Mouse (Mus musculus): ENCODE results near the gene Mtmr14. TPM values are rescaled to one million over a fixed set of nuclear protein-coding genes. Genes with fewer than 3 reads are reported as not detected.
A peak's percentile ranks its signal among the peaks of the same experiment; 100 is the strongest.

Mtmr14 gene
- polyA plus RNA-seq, 1 experiment from 2014 or later = 44.2 TPM

- H3K36me3 ChIP-seq (ENCODE audit: control insufficient read depth, insufficient read depth, low read length) = peaks cover 3% of the 10 kb centered on the region; the same call in 1 of the 2 replicates
- H3K9ac ChIP-seq (ENCODE audit: low read length) = peak overlapping the region; percentile 93
- 1% methylated on average over 48 of the region's 50 CpGs for WGBS
- ATAC-seq (ENCODE audit: low FRiP score) = peak; percentile 98
- H3K4me2 ChIP-seq = peak overlapping the region; percentile 98
- peaks cover 15% of the 10 kb centered on the region for H3K4me1 ChIP-seq (ENCODE audit: control insufficient read depth, insufficient read depth, low read length)
- H3K27ac ChIP-seq (ENCODE audit: low read depth, low read length) = peak overlapping the region; percentile 96
- H3K4me3 ChIP-seq (ENCODE audit: low read depth, low read length) = peak overlapping the region; percentile 97
- H3K27me3 ChIP-seq (ENCODE audit: control insufficient read depth, insufficient read depth, low read length) = no peaks in the 10 kb centered on the region
- H3K9me3 ChIP-seq (ENCODE audit: control insufficient read depth, low read length) = no peaks in the 10 kb centered on the region
- peak; percentile 99 for DNase-seq (ENCODE audit: low spot score, missing footprints)
Observed at GRCm38 (mm10) chr6:113306322-113306985, 68.8 kb downstream of the Mtmr14 start.

DNA sequence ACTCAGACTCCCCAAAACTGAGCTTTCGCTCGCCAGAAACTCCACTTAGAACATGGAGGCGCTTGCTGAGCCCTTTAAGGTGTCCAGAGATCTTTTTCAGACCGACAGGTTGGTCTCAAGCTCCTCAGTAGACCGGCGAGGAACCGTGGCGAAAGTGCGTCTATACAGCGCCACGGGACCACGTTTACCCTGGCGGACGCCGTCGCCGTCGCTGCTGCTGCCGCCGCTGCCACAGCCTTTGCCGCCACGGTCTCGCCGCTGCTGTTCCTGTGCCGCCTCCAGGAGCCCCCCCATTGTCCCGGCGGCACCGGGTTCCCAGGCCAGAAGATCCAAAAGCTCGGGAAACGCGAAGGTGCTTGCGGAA lies 69.3 kb downstream of the Mtmr14 start, which contains the start of gene Brpf1:
Gene Brpf1 (plus strand): TSS at position 152 of the 364 bp plus-strand sequence.
- WGBS = under 1% methylated on average over 32 of the region's 32 CpGs
- DNase-seq (ENCODE audit: low spot score, missing footprints) = no peak

DNA sequence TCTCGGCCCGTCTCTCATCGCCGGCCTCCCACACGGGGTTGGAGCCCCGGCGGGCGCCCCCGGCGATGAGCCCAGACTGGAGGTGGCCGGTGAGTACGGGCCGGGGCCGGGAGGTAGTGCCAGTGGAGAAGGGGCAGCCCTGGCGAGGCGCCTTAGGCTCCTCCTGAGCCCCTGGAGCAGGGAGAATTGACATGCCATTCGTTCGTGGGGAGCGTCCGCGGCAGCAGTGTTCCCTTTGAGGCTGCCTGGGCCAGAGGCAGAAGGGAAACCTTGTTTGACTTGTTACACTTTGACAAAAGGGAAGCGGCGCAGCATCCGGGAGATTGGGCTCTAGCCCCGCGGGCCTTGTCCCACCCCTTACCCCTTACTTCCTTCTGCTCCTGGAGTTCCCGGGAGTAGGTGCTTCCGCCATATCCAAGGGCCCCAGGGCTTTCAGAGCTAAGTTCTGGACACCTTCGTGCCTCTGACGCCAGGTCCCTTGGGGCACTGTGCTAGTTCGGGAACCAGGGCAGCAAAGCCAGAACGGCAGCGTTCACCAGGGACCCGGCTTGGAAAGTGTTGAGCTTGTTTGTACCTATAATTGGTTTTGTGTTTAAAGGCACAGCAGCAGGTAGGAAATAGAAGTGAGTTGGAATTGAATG lies 70.0 kb downstream of the Mtmr14 start:
- Histone ChIP-seq H3K9me3 (ENCODE audit: control insufficient read depth, low read length) (no peaks in the 10 kb centered on the region), H3K27ac (ENCODE audit: low read depth, low read length) (peak overlapping the region; percentile 96), H3K36me3 (ENCODE audit: control insufficient read depth, insufficient read depth, low read length) (peaks cover 3% of the 10 kb centered on the region; the same call in 1 of the 2 replicates), H3K9ac (ENCODE audit: low read length) (peak overlapping the region; percentile 93), H3K27me3 (ENCODE audit: control insufficient read depth, insufficient read depth, low read length) (no peaks in the 10 kb centered on the region), H3K4me3 (ENCODE audit: low read depth, low read length) (peak overlapping the region; percentile 97), H3K4me1 (ENCODE audit: control insufficient read depth, insufficient read depth, low read length) (peaks cover 15% of the 10 kb centered on the region), H3K4me2 (peak overlapping the region; percentile 98)
- ATAC-seq (ENCODE audit: low FRiP score) = peak; percentile 0; the same call in 1 of the 2 replicates
- under 1% methylated on average over 34 of the region's 34 CpGs for WGBS
- DNase-seq (ENCODE audit: low spot score, missing footprints) = peak; percentile 94

More for the DNA sequence above, 69.3 kb downstream of the Mtmr14 start, which contains the start of gene Brpf1:
- peaks cover 15% of the 10 kb centered on the region for H3K4me1 ChIP-seq (ENCODE audit: control insufficient read depth, insufficient read depth, low read length)
- H3K9me3 ChIP-seq (ENCODE audit: control insufficient read depth, low read length) = no peaks in the 10 kb centered on the region
- ATAC-seq (ENCODE audit: low FRiP score) = peak; percentile 61
- H3K36me3 ChIP-seq (ENCODE audit: control insufficient read depth, insufficient read depth, low read length) = peaks cover 3% of the 10 kb centered on the region; the same call in 1 of the 2 replicates
- H3K4me3 ChIP-seq (ENCODE audit: low read depth, low read length) = peak within 1 kb of the TSS; percentile 97
- no peaks in the 10 kb centered on the region for H3K27me3 ChIP-seq (ENCODE audit: control insufficient read depth, insufficient read depth, low read length)
- H3K27ac ChIP-seq (ENCODE audit: low read depth, low read length) = peak within 1 kb of the TSS; percentile 96
- H3K9ac ChIP-seq (ENCODE audit: low read length) = peak within 1 kb of the TSS; percentile 93
- H3K4me2 ChIP-seq = peak within 1 kb of the TSS; percentile 98

DNA sequence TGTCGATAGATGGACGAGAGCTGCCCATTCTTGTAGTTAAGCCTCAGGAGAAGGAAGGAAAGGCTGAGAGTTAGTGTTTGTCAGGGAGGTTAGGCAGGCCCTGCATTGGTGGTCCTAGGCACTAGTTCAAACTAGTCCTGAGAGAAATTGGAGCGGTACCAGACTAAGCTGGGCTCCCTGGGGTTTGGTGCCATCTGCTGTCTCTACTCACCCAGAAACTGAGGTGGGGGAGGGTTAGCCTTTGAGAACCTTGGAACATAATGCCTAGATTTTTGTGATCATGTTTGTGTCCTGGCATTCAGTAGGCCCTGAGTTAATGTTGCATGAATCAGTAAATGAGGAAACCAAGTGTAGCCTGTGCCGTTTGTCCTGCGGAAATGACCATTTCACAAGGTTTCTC lies 70.5 kb downstream of the Mtmr14 start:
- Histone ChIP-seq H3K9ac (ENCODE audit: low read length) (peak overlapping the region; percentile 93), H3K4me1 (ENCODE audit: control insufficient read depth, insufficient read depth, low read length) (peaks cover 15% of the 10 kb centered on the region), H3K9me3 (ENCODE audit: control insufficient read depth, low read length) (no peaks in the 10 kb centered on the region), H3K4me2 (peak overlapping the region; percentile 98), H3K27me3 (ENCODE audit: control insufficient read depth, insufficient read depth, low read length) (no peaks in the 10 kb centered on the region), H3K36me3 (ENCODE audit: control insufficient read depth, insufficient read depth, low read length) (peaks cover 3% of the 10 kb centered on the region; the same call in 1 of the 2 replicates), H3K27ac (ENCODE audit: low read depth, low read length) (no peak overlapping the region), H3K4me3 (ENCODE audit: low read depth, low read length) (peak overlapping the region; percentile 97)
- DNase-seq (ENCODE audit: low spot score, missing footprints) (no peak), ATAC-seq (ENCODE audit: low FRiP score) (no peak)
- WGBS = 40% methylated on average over 5 of the region's 5 CpGs

GRCm38 (mm10) chr6:113315972-113316371 lies 78.3 kb downstream of the Mtmr14 start:
- H3K4me1 ChIP-seq (ENCODE audit: control insufficient read depth, insufficient read depth, low read length) = no peaks in the 10 kb centered on the region
- no peak overlapping the region for H3K4me3 ChIP-seq (ENCODE audit: low read depth, low read length)
- no peak overlapping the region for H3K27ac ChIP-seq (ENCODE audit: low read depth, low read length)
- H3K9ac ChIP-seq (ENCODE audit: low read length) = no peak overlapping the region
- H3K9me3 ChIP-seq (ENCODE audit: control insufficient read depth, low read length) = no peaks in the 10 kb centered on the region
- no peak overlapping the region for H3K4me2 ChIP-seq
- peaks cover 58% of the 10 kb centered on the region for H3K36me3 ChIP-seq (ENCODE audit: control insufficient read depth, insufficient read depth, low read length)
- H3K27me3 ChIP-seq (ENCODE audit: control insufficient read depth, insufficient read depth, low read length) = no peaks in the 10 kb centered on the region
- DNase-seq (ENCODE audit: low spot score, missing footprints) (no peak), ATAC-seq (ENCODE audit: low FRiP score) (no peak)
- 95% methylated on average over 3 of the region's 3 CpGs for WGBS

- DNase-seq (ENCODE audit: low spot score, missing footprints) (peak; percentile 100), ATAC-seq (ENCODE audit: low FRiP score) (peak; percentile 99)
- no peaks in the 10 kb centered on the region for H3K9me3 ChIP-seq (ENCODE audit: control insufficient read depth, low read length)
- H3K27ac ChIP-seq (ENCODE audit: low read depth, low read length) = peak within 1 kb of the TSS; percentile 87
- H3K27me3 ChIP-seq (ENCODE audit: control insufficient read depth, insufficient read depth, low read length) = no peaks in the 10 kb centered on the region
- H3K4me2 ChIP-seq = peak within 1 kb of the TSS; percentile 88
- under 1% methylated on average over 52 of the region's 52 CpGs for whole genome bisulfite sequencing
- H3K4me3 ChIP-seq (ENCODE audit: low read depth, low read length) = peak within 1 kb of the TSS; percentile 52
- peaks cover 21% of the 10 kb centered on the region for H3K36me3 ChIP-seq (ENCODE audit: control insufficient read depth, insufficient read depth, low read length)
- peak within 1 kb of the TSS; percentile 84 for H3K9ac ChIP-seq (ENCODE audit: low read length)
- peaks cover 7% of the 10 kb centered on the region; the same call in 1 of the 2 replicates for H3K4me1 ChIP-seq (ENCODE audit: control insufficient read depth, insufficient read depth, low read length)
Observed at GRCm38 (mm10) chr6:113326533-113327315, 89.1 kb downstream of the Mtmr14 start, which contains the start of gene Ogg1. TSS of gene Ogg1 (plus strand) at chr6:113326972.

DNA sequence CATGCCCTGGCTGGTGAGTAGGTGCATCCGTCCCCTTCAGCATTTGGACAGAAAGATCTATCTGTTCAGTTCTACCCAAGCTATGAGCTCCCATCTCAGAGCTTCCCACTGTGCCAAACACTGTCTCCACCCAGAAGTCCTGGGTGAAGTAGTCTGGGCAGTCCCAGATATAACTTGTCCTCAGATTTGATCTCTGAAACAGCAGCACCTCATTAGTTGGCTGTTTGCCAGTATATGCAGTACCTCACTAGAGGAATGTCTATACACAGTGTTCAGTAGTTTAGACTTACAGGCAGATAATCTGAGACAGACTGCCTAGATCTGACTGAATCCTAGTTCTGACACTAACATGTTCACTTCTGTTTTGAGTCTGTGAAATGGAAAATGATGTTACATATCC lies 91.8 kb downstream of the Mtmr14 start:
- WGBS = 90% methylated on average over 1 of the region's 1 CpGs
- Histone ChIP-seq H3K27me3 (ENCODE audit: control insufficient read depth, insufficient read depth, low read length) (no peaks in the 10 kb centered on the region), H3K9ac (ENCODE audit: low read length) (no peak overlapping the region), H3K27ac (ENCODE audit: low read depth, low read length) (no peak overlapping the region), H3K9me3 (ENCODE audit: control insufficient read depth, low read length) (no peaks in the 10 kb centered on the region), H3K4me2 (no peak overlapping the region), H3K36me3 (ENCODE audit: control insufficient read depth, insufficient read depth, low read length) (peaks cover 3% of the 10 kb centered on the region), H3K4me3 (ENCODE audit: low read depth, low read length) (no peak overlapping the region), H3K4me1 (ENCODE audit: control insufficient read depth, insufficient read depth, low read length) (peaks cover 7% of the 10 kb centered on the region; the same call in 1 of the 2 replicates)
- ATAC-seq (ENCODE audit: low FRiP score) = no peak
- DNase-seq (ENCODE audit: low spot score, missing footprints) = peak; percentile 28

- Histone ChIP-seq H3K27ac (ENCODE audit: low read depth, low read length) (no peak overlapping the region), H3K36me3 (ENCODE audit: control insufficient read depth, insufficient read depth, low read length) (peaks cover 2% of the 10 kb centered on the region; the same call in 1 of the 2 replicates), H3K4me1 (ENCODE audit: control insufficient read depth, insufficient read depth, low read length) (peaks cover 7% of the 10 kb centered on the region; the same call in 1 of the 2 replicates), H3K9me3 (ENCODE audit: control insufficient read depth, low read length) (no peaks in the 10 kb centered on the region), H3K4me2 (no peak overlapping the region), H3K9ac (ENCODE audit: low read length) (no peak overlapping the region), H3K27me3 (ENCODE audit: control insufficient read depth, insufficient read depth, low read length) (no peaks in the 10 kb centered on the region), H3K4me3 (ENCODE audit: low read depth, low read length) (no peak overlapping the region)
- no peak for DNase-seq (ENCODE audit: low spot score, missing footprints)
- 71% methylated on average over 2 of the region's 2 CpGs for WGBS
- no peak for ATAC-seq (ENCODE audit: low FRiP score)
Observed at GRCm38 (mm10) chr6:113330547-113330946, 92.9 kb downstream of the Mtmr14 start.
